Mouse (Mus musculus) CH12.LX (cell line): ENCODE results near the gene 1700024G13Rik. TPM values are rescaled to one million over a fixed set of nuclear protein-coding genes. Genes with fewer than 3 reads are reported as not detected.
"Not testable (repeated sequence)": the region's sequence is repeated elsewhere in the genome, so short reads cannot be mapped to it uniquely, and the experiment has no call there.

Experiments
- DNase-seq: peaks from one replicate; pipeline ENCODE4 v3.0.0-alpha.2; 2013; ENCODE audit errors: extremely low read depth
- H3K27ac ChIP-seq: 2 replicates; pipeline ENCODE4 v1.5.1; 2012; ENCODE audit warnings: low read depth, mild to moderate bottlenecking, control low read depth, moderate library complexity; ENCODE audit not compliant: insufficient read depth
- H3K27me3 ChIP-seq: replicated peaks from 2 replicates; pipeline ENCODE3; 2012; ENCODE audit warnings: inconsistent platforms
- H3K36me3 ChIP-seq, 2 experiments: replicated peaks in 1 of 2; 2 replicates each; pipeline versions ENCODE3 to v1.6.1; 2012; ENCODE audit warnings: inconsistent platforms in 1 of 2, low read length in 1 of 2, mild to moderate bottlenecking in 1 of 2, mixed read lengths in 1 of 2, moderate library complexity in 1 of 2; ENCODE audit not compliant: control insufficient read depth in 1 of 2, insufficient read depth in 1 of 2
- H3K4me1 ChIP-seq, 2 experiments: 2 replicates each; pipeline ENCODE4 v1.6.1; 2012; ENCODE audit warnings: inconsistent platforms in 1 of 2, moderate library complexity in 1 of 2; ENCODE audit not compliant: insufficient read depth in 2 of 2, control insufficient read depth in 1 of 2
- H3K4me2 ChIP-seq: 2 replicates; pipeline ENCODE4 v1.6.1; 2012; ENCODE audit warnings: low read depth, mild to moderate bottlenecking, control low read depth; ENCODE audit not compliant: poor library complexity, insufficient read depth, severe bottlenecking
- H3K4me3 ChIP-seq, 3 experiments: fragments of 150-350 bp in 1 of 3; sonication (generic) in 1 of 3; replicated peaks in 1 of 3; 2 replicates each; pipeline versions ENCODE3 to v1.5.1; 2011 to 2012; ENCODE audit warnings: low read depth in 2 of 3, low read length in 2 of 3, mild to moderate bottlenecking in 2 of 3, moderate library complexity in 2 of 3, control low read depth in 1 of 3, improper control_type of control experiment in 1 of 3, inconsistent platforms in 1 of 3, mixed read lengths in 1 of 3; ENCODE audit not compliant: poor library complexity in 1 of 3
- H3K79me2 ChIP-seq: replicated peaks from 2 replicates; pipeline ENCODE4 v1.6.1; 2012; ENCODE audit warnings: mild to moderate bottlenecking, moderate library complexity; ENCODE audit not compliant: control insufficient read depth, poor library complexity, insufficient read depth, severe bottlenecking; ENCODE audit errors: extremely low read depth
- H3K9ac ChIP-seq: 2 replicates; pipeline ENCODE4 v1.6.1; 2012; ENCODE audit warnings: low read depth, mild to moderate bottlenecking, control low read depth, moderate library complexity; ENCODE audit not compliant: insufficient read depth
- H3K9me3 ChIP-seq: replicated peaks from 2 replicates; pipeline ENCODE3; 2012; ENCODE audit warnings: low read length, inconsistent platforms, mixed read lengths
- E2F4 ChIP-seq: IDR thresholded peaks from 2 replicates; pipeline ENCODE4 v1.6.1; 2011; ENCODE audit warnings: low read depth, low read length, improper control_type of control experiment; ENCODE audit not compliant: insufficient replicate concordance
- ELF1 ChIP-seq: IDR thresholded peaks from 2 replicates; pipeline ENCODE4 v1.6.1; 2014; ENCODE audit warnings: low read depth, mild to moderate bottlenecking, inconsistent platforms, low read length, improper control_type of control experiment
- ETS1 ChIP-seq: conservative IDR thresholded peaks from 2 replicates; pipeline ENCODE4 v1.6.1; 2012; ENCODE audit warnings: low read depth, mild to moderate bottlenecking, inconsistent platforms, low read length, improper control_type of control experiment, moderate library complexity
- JUN ChIP-seq: IDR thresholded peaks from 2 replicates; pipeline ENCODE4 v1.6.1; 2011; ENCODE audit warnings: low read depth, mild to moderate bottlenecking, low read length, improper control_type of control experiment, moderate library complexity; ENCODE audit not compliant: insufficient read depth
- KAT2A ChIP-seq: IDR thresholded peaks from 2 replicates; pipeline ENCODE4 v1.6.1; 2012; ENCODE audit warnings: low read length, improper control_type of control experiment, inconsistent platforms; ENCODE audit not compliant: insufficient replicate concordance
- MXI1 ChIP-seq: IDR thresholded peaks from 2 replicates; pipeline ENCODE4 v1.6.1; 2011; ENCODE audit warnings: mild to moderate bottlenecking, low read depth, low read length, improper control_type of control experiment
- POLR2AphosphoS2 ChIP-seq: IDR thresholded peaks from 2 replicates; pipeline ENCODE4 v1.6.1; 2011; ENCODE audit warnings: low read depth, low read length, improper control_type of control experiment
- RCOR1 ChIP-seq: conservative IDR thresholded peaks from 2 replicates; pipeline ENCODE4 v1.6.1; 2012; ENCODE audit warnings: low read depth, mild to moderate bottlenecking, inconsistent platforms, low read length, improper control_type of control experiment
- SIN3A ChIP-seq: IDR thresholded peaks from 2 replicates; pipeline ENCODE4 v1.6.1; 2012; ENCODE audit warnings: low read length, improper control_type of control experiment, inconsistent platforms
- SMC3 ChIP-seq: IDR thresholded peaks from 2 replicates; pipeline ENCODE4 v1.6.1; 2011; ENCODE audit warnings: low read depth, low read length, improper control_type of control experiment
- TBP ChIP-seq: conservative IDR thresholded peaks from 2 replicates; pipeline ENCODE4 v1.6.1; 2011; ENCODE audit warnings: low read depth, low read length, improper control_type of control experiment
- TCF12 ChIP-seq: IDR thresholded peaks from 2 replicates; pipeline ENCODE4 v1.6.1; 2014; ENCODE audit warnings: low read depth, mild to moderate bottlenecking, inconsistent platforms, low read length, improper control_type of control experiment
- UBTF ChIP-seq: IDR thresholded peaks from 2 replicates; pipeline ENCODE4 v1.6.1; 2012; ENCODE audit warnings: low read depth, mild to moderate bottlenecking, inconsistent platforms, low read length, improper control_type of control experiment, moderate library complexity
- USF1 ChIP-seq: IDR thresholded peaks from 2 replicates; pipeline ENCODE4 v1.6.1; 2014; ENCODE audit warnings: low read depth, mild to moderate bottlenecking, inconsistent platforms, low read length, improper control_type of control experiment
- dilution Hi-C: fragments of 300-500 bp; cut with MboI; formaldehyde crosslinking; loops from 2 replicates; pipeline ENCODE4 v1.14.3; 2020; ENCODE audit warnings: low sequenced_read_pairs; ENCODE audit not compliant: extremely low pct_unique_long_range_greater_than_20kb, extremely low pct_ligation_motif_present
- in situ Hi-C: fragments of 300-500 bp; cut with MboI; formaldehyde crosslinking; loops from 3 replicates; pipeline ENCODE4 v1.14.3; 2019; ENCODE audit warnings: low sequenced_read_pairs, low pct_ligation_motif_present, low pct_unique_long_range_greater_than_20kb, mixed read lengths
- polyA plus RNA-seq: library from polyadenylated mRNA; unstranded; fragments of >175 nt; gene quantifications from 2 replicates; pipeline ENCODE4 v1.2.1, GENCODE M21; 2012; ENCODE audit warnings: low read depth; ENCODE audit not compliant: insufficient read length
- total RNA-seq, 2 experiments: library from RNA; depleted of rRNA; stranded (reverse); fragments of 300-350 nt in 1 of 2; fragments of >200 nt in 1 of 2; gene quantifications; 2 replicates each; pipeline ENCODE4 v1.2.3; 2012 to 2014

Gene 1700024G13Rik
- total and polyA plus RNA-seq, 3 experiments = not detected

- Histone ChIP-seq H3K4me3 (no peak overlapping the region), H3K79me2 (no peaks in the 10 kb centered on the region), H3K36me3 (no peaks in the 10 kb centered on the region)
- TF ChIP-seq KAT2A = no peak
- no peak for TF ChIP-seq USF1
- no peak for TF ChIP-seq TCF12
- TF ChIP-seq SMC3 = no peak
- TF ChIP-seq E2F4 = no peak
- no peak for TF ChIP-seq JUN
- TF ChIP-seq, all 38 proteins: peak for 0
- Histone ChIP-seq H3K9me3 (peaks cover 5% of the 10 kb centered on the region), H3K27me3 (peaks cover 26% of the 10 kb centered on the region), H3K9ac (no peak overlapping the region), H3K4me2 (no peak overlapping the region), H3K4me1 (no peaks in the 10 kb centered on the region), H3K27ac (no peak overlapping the region)
- no peak for DNase-seq
- dilution Hi-C loops = no loop called here
- in situ Hi-C loops = no loop called here
Observed at GRCm38 (mm10) chr14:32364359-32364758, 23.8 kb downstream of the 1700024G13Rik start.

- H3K27ac ChIP-seq, H3K4me1 ChIP-seq, H3K9ac ChIP-seq, H3K4me2 ChIP-seq, H3K79me2 ChIP-seq, in situ Hi-C loops, H3K9me3 ChIP-seq, dilution Hi-C loops, H3K4me3 ChIP-seq, DNase-seq: not testable (repeated sequence)
- Histone ChIP-seq H3K27me3 (peaks cover 17% of the 10 kb centered on the region), H3K36me3 (peaks cover 0 to 12% of the 10 kb centered on the region in 2 experiments)
Observed at GRCm38 (mm10) chr14:32351181-32351920, 36.8 kb downstream of the 1700024G13Rik start.

GRCm38 (mm10) chr14:32347307-32347706 lies 40.9 kb downstream of the 1700024G13Rik start:
- no peak overlapping the region for H3K9ac ChIP-seq
- H3K4me3 ChIP-seq = no peak overlapping the region
- in situ Hi-C loops (no loop called here), dilution Hi-C loops (no loop called here)
- no peak overlapping the region for H3K27ac ChIP-seq
- H3K4me2 ChIP-seq = no peak overlapping the region
- no peak for DNase-seq
- no peaks in the 10 kb centered on the region for H3K9me3 ChIP-seq
- TF ChIP-seq POLR2AphosphoS2 = no peak
- no peak for TF ChIP-seq TCF12
- TF ChIP-seq UBTF = no peak
- no peak for TF ChIP-seq MXI1
- TF ChIP-seq KAT2A = no peak
- no peak for TF ChIP-seq ELF1
- TF ChIP-seq RCOR1 = no peak
- no peak for TF ChIP-seq ETS1
- no peak for TF ChIP-seq SIN3A
- no peak for TF ChIP-seq TBP
- no peaks in the 10 kb centered on the region for H3K79me2 ChIP-seq
- H3K4me1 ChIP-seq = no peaks in the 10 kb centered on the region
- peaks cover 0 to 49% of the 10 kb centered on the region in 2 experiments for H3K36me3 ChIP-seq
- no peaks in the 10 kb centered on the region for H3K27me3 ChIP-seq
